Mouse (Mus musculus): ENCODE measurements around the gene Armc5. TPM values are rescaled to one million over a fixed set of nuclear protein-coding genes. Genes with fewer than 3 reads are reported as not detected.

Armc5 gene
- polyA plus RNA-seq, 1 experiment from 2014 or later: 12.8 TPM

DNA sequence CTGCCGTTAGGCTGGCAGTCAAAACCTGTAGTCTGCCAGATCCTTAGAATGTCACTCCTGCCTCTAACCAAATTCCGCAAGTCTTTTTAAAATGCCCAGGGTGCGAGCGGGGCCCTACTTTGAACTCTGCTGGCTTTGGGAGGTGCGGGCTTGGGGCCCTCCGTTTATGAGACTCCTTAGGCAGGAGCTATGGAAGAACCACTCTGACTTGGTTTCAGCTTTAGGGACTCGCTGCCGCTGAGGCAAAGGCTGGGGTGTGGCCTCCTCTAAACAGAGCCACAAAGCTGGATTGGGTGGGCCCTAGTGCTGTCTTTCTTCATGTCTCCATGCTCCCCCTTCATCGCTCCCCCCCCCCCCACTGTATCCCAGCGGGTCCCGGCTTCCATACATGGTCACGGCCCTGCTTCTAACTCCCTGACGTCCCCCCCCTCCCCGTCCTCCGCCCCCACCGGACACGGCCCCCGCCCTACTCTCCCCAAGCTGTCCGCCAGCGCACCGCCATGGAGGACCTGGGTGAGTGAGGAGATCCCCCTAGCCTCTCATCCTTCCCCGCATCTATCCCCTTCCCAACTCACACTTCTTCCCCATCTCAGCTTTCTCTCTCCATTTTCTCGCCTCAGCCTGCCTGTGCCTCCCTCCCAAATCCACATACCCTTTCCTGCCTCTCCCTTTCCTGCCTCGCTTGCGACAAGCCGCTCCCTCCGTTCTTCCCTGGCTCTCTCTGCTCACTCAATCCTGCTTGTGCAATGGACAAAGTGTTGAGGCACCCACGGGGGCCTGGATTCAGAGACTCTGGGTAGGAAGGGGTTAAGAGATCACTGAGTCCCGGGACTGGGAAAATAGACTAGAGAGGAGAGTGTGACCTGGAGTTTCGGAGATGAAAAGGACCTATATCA, 9.6 kb downstream of the Armc5 start, which contains the start of gene Tgfb1i1:
Gene Tgfb1i1 (plus strand): TSS at position 317 of the 896 bp plus-strand sequence.
- no peaks in the 10 kb centered on the region for H3K27me3 ChIP-seq (replicated peaks)
- peak; percentile 86 for ATAC-seq (ENCODE audit: extremely low read depth, insufficient number of reproducible peaks, low FRiP score, low TSS enrichment)
- H3K9me3 ChIP-seq: no peaks in the 10 kb centered on the region
- peak within 1 kb of the TSS; percentile 79 for H3K4me3 ChIP-seq
- H3K4me1 ChIP-seq: peaks cover 45% of the 10 kb centered on the region
- H3K4me2 ChIP-seq: peak within 1 kb of the TSS; percentile 80
- H3K9ac ChIP-seq: peak within 1 kb of the TSS; percentile 91
- H3K27ac ChIP-seq (replicated peaks): peak within 1 kb of the TSS; percentile 98
- WGBS: 2% methylated on average over 26 of the region's 30 CpGs
- H3K36me3 ChIP-seq: peaks cover 67% of the 10 kb centered on the region

DNA sequence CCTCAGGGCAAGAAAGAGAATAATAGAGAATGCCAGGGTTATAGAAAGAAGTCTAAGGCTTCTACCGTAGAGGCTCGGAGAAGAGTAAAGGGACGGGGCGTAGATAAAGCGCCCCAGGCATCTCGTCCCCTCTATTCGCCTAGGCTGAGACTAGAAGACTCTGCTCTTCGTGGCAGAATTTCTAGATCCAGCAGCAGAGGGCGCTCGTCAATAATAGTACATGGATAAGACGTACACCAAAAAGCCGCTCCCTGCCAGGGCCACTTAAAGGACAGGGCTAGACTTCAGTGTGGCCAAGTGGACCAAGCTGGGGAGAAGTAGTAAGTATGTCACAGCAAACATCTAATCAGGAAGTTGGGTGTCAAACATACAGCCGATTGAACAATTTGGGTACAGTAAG, 10.3 kb downstream of the Armc5 start:
- Histone ChIP-seq H3K4me2 (peak overlapping the region; percentile 80), H3K36me3 (peaks cover 67% of the 10 kb centered on the region), H3K27me3 (replicated peaks) (no peaks in the 10 kb centered on the region), H3K4me3 (peak overlapping the region; percentile 79), H3K9ac (peak overlapping the region; percentile 91), H3K9me3 (no peaks in the 10 kb centered on the region), H3K27ac (replicated peaks) (peak overlapping the region; percentile 98), H3K4me1 (peaks cover 51% of the 10 kb centered on the region)
- under 1% methylated on average over 13 of the region's 13 CpGs for WGBS
- peak; percentile 60 for ATAC-seq (ENCODE audit: extremely low read depth, insufficient number of reproducible peaks, low FRiP score, low TSS enrichment)

DNA sequence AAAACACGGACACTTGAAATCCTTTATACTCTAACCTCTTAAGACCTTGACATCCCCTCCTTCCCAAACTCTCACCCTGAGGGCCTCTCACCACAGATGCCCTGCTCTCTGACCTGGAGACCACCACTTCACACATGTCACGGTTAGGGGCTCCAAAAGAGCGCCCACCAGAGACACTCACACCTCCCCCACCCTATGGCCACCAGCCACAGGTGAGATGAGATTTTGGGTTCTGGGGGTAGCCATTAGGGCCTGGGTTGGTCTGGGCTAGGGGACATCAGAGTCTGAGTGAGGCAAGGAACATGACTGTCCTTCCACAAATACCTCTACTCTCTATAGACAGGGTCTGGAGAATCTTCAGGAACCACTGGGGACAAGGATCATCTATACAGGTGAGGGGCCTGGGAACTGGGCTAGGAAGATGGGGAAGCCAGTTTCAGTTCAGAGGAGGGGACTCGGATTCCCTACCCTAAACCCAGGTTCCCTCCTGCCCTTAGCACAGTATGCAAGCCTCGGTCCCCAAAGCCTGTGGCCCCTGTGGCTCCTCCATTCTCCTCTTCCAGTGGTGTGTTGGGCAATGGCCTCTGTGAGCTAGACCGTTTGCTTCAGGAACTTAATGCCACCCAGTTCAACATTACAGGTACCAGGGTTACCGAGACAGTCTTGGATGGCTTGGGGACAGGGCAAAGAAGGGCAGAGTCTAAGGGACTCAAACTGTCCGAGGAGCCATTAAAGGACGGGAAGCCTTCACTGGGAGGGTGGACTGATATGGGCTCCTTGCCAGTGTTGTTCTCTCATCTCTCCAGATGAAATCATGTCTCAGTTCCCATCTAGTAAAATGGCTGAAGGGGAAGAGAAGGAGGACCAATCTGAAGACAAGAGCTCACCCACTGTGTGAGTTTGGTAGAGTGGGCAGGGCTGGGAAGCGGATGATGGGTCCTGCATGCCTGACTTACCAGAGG, 11.2 kb downstream of the Armc5 start:
- peak overlapping the region; percentile 80 for H3K4me2 ChIP-seq
- H3K9ac ChIP-seq: peak overlapping the region; percentile 91
- no peaks in the 10 kb centered on the region for H3K27me3 ChIP-seq (replicated peaks)
- H3K27ac ChIP-seq (replicated peaks): no peak overlapping the region
- peaks cover 51% of the 10 kb centered on the region for H3K4me1 ChIP-seq
- H3K36me3 ChIP-seq: peaks cover 67% of the 10 kb centered on the region
- no peaks in the 10 kb centered on the region for H3K9me3 ChIP-seq
- peak overlapping the region; percentile 79 for H3K4me3 ChIP-seq
- 70% methylated on average over 10 of the region's 10 CpGs for WGBS
- no peak for ATAC-seq (ENCODE audit: extremely low read depth, insufficient number of reproducible peaks, low FRiP score, low TSS enrichment)

DNA sequence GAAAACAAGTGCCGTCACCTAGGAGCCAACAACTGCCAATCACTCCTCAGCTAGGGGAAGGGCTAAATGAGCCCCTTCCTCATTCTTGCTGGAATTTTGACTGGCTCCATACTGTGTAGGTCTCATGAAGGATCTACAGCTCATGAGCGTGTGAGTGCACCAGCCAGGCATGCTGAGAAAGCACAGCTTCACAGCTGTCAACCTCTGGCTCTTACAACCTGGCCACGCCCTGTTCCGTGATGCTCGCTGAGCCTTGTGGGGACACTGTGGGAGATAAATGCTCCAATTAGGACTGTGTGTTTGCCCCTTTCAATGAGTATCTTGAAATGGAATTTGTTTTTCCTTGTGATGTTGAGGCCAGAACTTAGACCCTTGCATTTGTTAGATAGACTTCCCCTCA, 12.9 kb downstream of the Armc5 start:
- WGBS: 79% methylated on average over 5 of the region's 5 CpGs

DNA sequence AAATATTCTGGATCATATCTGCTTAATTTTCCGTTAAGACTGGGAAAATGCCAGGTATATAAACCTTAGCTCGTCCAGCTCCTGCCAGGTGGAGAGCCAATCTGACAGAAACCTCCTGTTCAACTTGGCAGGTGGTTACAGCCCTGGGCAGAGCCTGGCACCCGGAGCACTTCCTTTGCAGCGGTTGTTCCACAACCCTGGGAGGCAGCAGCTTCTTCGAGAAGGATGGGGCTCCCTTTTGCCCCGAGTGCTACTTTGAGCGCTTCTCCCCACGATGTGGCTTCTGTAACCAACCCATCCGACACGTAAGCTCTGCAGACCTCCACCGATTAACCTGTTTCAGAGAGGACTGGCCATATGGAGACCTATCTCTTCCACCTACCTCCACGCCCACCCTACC, 14.8 kb downstream of the Armc5 start:
- no peak for ATAC-seq (ENCODE audit: extremely low read depth, insufficient number of reproducible peaks, low FRiP score, low TSS enrichment)
- no peak overlapping the region for H3K27ac ChIP-seq (replicated peaks)
- no peak overlapping the region for H3K4me3 ChIP-seq
- no peaks in the 10 kb centered on the region for H3K27me3 ChIP-seq (replicated peaks)
- H3K4me2 ChIP-seq: no peak overlapping the region
- H3K9ac ChIP-seq: 0 out of 2 replicates have a peak overlapping the region, but pooled peaks have one; percentile 40
- H3K9me3 ChIP-seq: no peaks in the 10 kb centered on the region
- H3K4me1 ChIP-seq: peaks cover 51% of the 10 kb centered on the region
- 66% methylated on average over 12 of the region's 12 CpGs for WGBS
- H3K36me3 ChIP-seq: peaks cover 69% of the 10 kb centered on the region

More for the DNA sequence above, 12.9 kb downstream of the Armc5 start:
- no peak overlapping the region for H3K9ac ChIP-seq
- no peaks in the 10 kb centered on the region for H3K9me3 ChIP-seq
- peaks cover 51% of the 10 kb centered on the region for H3K4me1 ChIP-seq
- no peak overlapping the region for H3K27ac ChIP-seq (replicated peaks)
- H3K4me2 ChIP-seq: no peak overlapping the region
- no peak overlapping the region for H3K4me3 ChIP-seq
- no peak for ATAC-seq (ENCODE audit: extremely low read depth, insufficient number of reproducible peaks, low FRiP score, low TSS enrichment)
- H3K36me3 ChIP-seq: peaks cover 71% of the 10 kb centered on the region
- no peaks in the 10 kb centered on the region for H3K27me3 ChIP-seq (replicated peaks)

DNA sequence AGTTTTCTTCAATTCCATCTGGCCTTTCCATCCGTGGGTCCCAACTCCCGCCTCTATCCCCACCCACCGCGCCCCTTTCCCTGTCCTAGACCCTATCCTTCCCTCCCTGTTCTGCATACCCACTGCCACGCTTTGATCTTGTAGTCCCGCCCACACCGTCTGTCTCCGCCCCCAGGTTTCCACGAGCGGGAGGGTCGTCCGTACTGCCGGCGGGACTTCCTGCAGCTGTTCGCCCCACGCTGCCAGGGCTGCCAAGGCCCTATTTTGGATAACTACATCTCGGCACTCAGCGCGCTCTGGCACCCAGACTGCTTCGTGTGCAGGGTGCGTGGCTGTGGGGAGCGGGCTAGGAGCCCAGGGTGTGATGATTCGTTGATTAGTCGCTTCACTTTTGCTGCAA, 15.5 kb downstream of the Armc5 start:
- no peak overlapping the region for H3K4me2 ChIP-seq
- H3K36me3 ChIP-seq: peaks cover 69% of the 10 kb centered on the region
- ATAC-seq (ENCODE audit: extremely low read depth, insufficient number of reproducible peaks, low FRiP score, low TSS enrichment): no peak
- H3K9me3 ChIP-seq: no peaks in the 10 kb centered on the region
- WGBS: 40% methylated on average over 24 of the region's 24 CpGs
- H3K27ac ChIP-seq (replicated peaks): no peak overlapping the region
- peaks cover 56% of the 10 kb centered on the region for H3K4me1 ChIP-seq
- H3K4me3 ChIP-seq: no peak overlapping the region
- no peak overlapping the region for H3K9ac ChIP-seq
- no peaks in the 10 kb centered on the region for H3K27me3 ChIP-seq (replicated peaks)

DNA sequence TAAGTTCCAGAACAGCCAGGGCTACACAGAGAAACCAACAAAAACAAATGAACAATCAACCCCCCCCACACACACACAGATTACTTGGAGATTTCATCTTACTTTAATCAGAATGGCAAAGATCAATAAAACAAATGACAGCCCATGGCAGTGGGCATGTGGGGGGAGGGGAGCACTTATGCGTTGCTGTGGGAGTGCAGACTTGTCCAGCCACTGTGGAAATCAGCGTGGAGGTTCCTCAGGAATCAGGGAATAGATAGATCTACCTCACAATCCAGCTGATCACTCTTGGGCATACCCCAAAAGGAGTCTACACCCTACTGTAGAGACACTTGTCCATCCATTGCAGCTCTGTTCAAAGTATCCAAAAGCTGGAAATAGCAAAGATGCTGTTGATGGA, 17.8 kb downstream of the Armc5 start:
- 50% methylated on average over 2 of the region's 2 CpGs for WGBS
- H3K36me3 ChIP-seq: peaks cover 50% of the 10 kb centered on the region
- ATAC-seq (ENCODE audit: extremely low read depth, insufficient number of reproducible peaks, low FRiP score, low TSS enrichment): no peak

DNA sequence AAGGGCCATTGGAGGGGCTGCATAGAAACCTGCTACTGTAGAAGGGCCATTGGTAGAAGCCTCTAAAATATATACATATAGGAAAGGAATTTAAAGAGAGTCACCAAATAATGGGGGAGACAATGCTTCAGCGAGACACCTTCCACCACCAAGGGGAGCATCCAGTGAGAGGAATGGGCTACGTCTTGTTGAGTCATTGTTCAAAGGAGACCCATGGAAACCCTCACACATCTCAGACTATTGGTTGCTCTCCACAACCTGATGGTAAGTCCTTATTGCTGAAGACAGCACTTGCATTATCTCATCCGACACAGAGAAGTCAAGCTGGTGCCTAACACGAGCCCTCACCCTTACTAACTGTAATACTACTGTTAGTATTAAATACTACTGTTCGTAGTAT, 18.6 kb downstream of the Armc5 start:
- 84% methylated on average over 5 of the region's 5 CpGs for WGBS
- no peaks in the 10 kb centered on the region for H3K9me3 ChIP-seq
- no peak for ATAC-seq (ENCODE audit: extremely low read depth, insufficient number of reproducible peaks, low FRiP score, low TSS enrichment)
- peaks cover 42% of the 10 kb centered on the region for H3K36me3 ChIP-seq
- H3K9ac ChIP-seq: no peak overlapping the region
- no peak overlapping the region for H3K4me3 ChIP-seq
- H3K27me3 ChIP-seq (replicated peaks): no peaks in the 10 kb centered on the region
- H3K27ac ChIP-seq (replicated peaks): no peak overlapping the region
- peaks cover 34% of the 10 kb centered on the region for H3K4me1 ChIP-seq
- H3K4me2 ChIP-seq: no peak overlapping the region

More for the DNA sequence above, 17.8 kb downstream of the Armc5 start:
- H3K27me3 ChIP-seq (replicated peaks): no peaks in the 10 kb centered on the region
- H3K9ac ChIP-seq: no peak overlapping the region
- H3K27ac ChIP-seq (replicated peaks): no peak overlapping the region
- peaks cover 41% of the 10 kb centered on the region for H3K4me1 ChIP-seq
- H3K9me3 ChIP-seq: no peaks in the 10 kb centered on the region
- H3K4me2 ChIP-seq: no peak overlapping the region
- H3K4me3 ChIP-seq: no peak overlapping the region

DNA sequence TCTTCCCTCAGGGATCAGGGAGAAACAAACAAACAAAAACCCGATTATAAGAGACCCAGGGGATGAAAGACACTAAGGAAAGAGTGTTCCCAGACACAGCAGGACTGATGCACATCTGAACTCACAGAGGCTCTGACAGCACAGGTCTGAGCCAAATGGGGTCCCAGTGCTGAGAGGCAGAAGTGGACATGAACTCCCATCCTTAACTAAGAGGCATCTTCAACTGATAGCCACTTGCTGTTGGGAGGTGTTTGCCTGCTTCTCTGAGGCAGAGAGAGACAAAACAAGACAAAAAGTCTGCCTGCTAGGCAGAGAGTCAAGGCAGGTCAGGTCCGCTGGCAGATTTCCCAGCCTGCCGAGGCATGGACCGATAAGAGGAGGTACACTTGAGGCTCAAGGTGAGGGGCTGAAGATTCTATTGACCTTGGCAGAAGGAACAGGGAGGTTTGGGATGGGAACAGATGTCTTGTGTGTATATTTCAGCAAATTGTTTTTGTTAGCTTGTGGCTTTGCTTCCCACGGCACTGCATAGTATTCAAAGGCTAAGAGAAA, 19.7 kb downstream of the Armc5 start:
- Histone ChIP-seq H3K4me2 (peak overlapping the region; percentile 37; the same call in 1 of the 2 replicates), H3K36me3 (peaks cover 32% of the 10 kb centered on the region), H3K27me3 (replicated peaks) (no peaks in the 10 kb centered on the region), H3K4me1 (peaks cover 28% of the 10 kb centered on the region), H3K27ac (replicated peaks) (peak overlapping the region; percentile 41; the same call in 1 of the 2 replicates), H3K9ac (peak overlapping the region; percentile 54), H3K9me3 (no peaks in the 10 kb centered on the region), H3K4me3 (no peak overlapping the region)
- no peak for ATAC-seq (ENCODE audit: extremely low read depth, insufficient number of reproducible peaks, low FRiP score, low TSS enrichment)
- WGBS: 18% methylated on average over 5 of the region's 5 CpGs

DNA sequence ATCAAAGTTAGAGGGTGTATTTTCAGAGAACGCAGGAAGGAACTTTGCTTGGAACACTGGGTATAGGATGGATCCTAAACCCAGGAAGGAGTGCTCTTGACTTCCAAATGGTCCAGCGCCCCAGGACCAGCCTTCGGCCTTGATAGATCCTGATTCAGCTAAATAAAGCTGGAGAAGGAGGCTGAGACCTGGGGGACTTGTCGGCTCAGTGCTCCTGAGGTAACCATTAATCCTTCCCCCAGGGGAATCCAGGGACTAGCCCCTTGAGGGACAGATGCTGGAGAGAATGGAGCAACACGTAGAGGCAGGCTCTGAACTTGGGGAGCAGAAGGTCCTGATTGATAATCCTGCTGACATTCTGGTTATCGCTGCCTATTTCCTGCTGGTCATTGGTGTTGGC, 28.3 kb downstream of the Armc5 start, which contains the start of gene Slc5a2:
Gene Slc5a2 (plus strand): TSS at position 247 of the 400 bp plus-strand sequence.
- H3K27ac ChIP-seq (replicated peaks): no peak within 1 kb of the TSS
- H3K4me3 ChIP-seq: no peak within 1 kb of the TSS
- no peaks in the 10 kb centered on the region for H3K9me3 ChIP-seq
- H3K9ac ChIP-seq: no peak within 1 kb of the TSS
- no peaks in the 10 kb centered on the region for H3K27me3 ChIP-seq (replicated peaks)
- H3K36me3 ChIP-seq: no peaks in the 10 kb centered on the region
- peaks cover 4% of the 10 kb centered on the region for H3K4me1 ChIP-seq
- no peak for ATAC-seq (ENCODE audit: extremely low read depth, insufficient number of reproducible peaks, low FRiP score, low TSS enrichment)
- H3K4me2 ChIP-seq: no peak within 1 kb of the TSS
- WGBS: 76% methylated on average over 6 of the region's 6 CpGs

DNA sequence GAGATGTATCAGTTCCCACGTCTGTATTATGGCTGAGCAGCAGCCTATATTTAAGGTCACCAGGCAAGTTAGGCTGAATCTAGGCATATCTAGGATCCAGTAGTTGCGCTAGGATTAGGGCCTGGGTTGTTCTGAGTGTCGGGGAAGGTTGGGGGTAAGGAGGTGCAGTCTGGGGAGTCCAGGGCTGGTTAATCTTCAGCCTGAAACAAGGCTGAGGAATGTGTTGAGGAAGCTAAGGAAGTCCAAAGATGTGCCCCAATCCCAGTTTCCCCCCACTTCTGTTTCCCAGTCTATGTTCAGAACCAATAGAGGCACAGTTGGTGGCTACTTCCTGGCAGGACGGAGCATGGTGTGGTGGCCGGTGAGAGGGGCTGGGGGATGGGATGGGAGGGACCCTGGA, 28.9 kb downstream of the Armc5 start:
- no peak overlapping the region for H3K4me2 ChIP-seq
- H3K9me3 ChIP-seq: no peaks in the 10 kb centered on the region
- no peaks in the 10 kb centered on the region for H3K27me3 ChIP-seq (replicated peaks)
- no peak overlapping the region for H3K4me3 ChIP-seq
- peaks cover 10% of the 10 kb centered on the region for H3K4me1 ChIP-seq
- H3K9ac ChIP-seq: no peak overlapping the region
- H3K27ac ChIP-seq (replicated peaks): no peak overlapping the region
- H3K36me3 ChIP-seq: 0 out of 2 replicates have a peak, but pooled peaks cover 1% of the 10 kb centered on the region
- ATAC-seq (ENCODE audit: extremely low read depth, insufficient number of reproducible peaks, low FRiP score, low TSS enrichment): no peak
- WGBS: 67% methylated on average over 5 of the region's 5 CpGs
